In the genomic region with DNA sequence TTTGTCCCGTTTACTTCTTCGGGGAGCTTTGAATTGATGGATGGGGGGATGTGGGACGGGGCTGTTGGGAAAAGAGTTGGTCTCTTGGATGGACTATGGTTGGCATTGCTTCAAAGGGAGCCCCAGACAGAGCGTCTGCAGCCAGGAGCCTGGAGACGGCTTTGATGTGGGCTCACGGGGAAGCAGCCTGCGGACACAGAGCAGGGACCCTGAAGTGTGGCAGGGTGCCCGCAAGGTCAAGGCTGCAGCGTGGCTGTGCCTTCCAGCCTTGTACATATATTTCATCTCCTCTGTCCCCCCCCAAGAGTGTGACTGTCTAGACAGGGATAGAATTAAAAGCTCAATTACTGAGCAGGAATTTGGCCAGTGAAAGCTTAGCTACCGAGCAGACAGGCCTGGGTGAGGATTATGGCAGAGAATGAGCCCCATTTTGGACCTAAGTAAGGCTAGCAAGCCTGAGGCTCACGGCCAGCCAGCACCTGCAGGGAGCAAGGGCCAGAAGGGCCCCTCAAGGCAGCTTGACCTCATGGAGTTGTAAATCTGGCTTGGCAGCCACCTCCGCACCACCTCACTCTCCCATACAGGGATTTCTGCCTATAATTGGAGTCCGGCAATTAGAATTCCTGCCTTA, we compare ENCODE assay signal across 14 mouse cellular contexts. TPM values are rescaled to one million over a fixed set of nuclear protein-coding genes. Genes with fewer than 3 reads are reported as not detected.
DNase-seq lines count a peak whose midpoint lies in the region; ATAC-seq and TF ChIP-seq lines count a peak whose summit lies in the region.
"Had no signal": no experiment of that assay in that cellular context is flagged by ENCODE, and none has a peak within 500 bp of the region (broad histone marks: within the 10 kb centered on the region; RNA-seq: fewer than 3 reads in every experiment).

No protein-coding gene starts in this region.

- TF ChIP-seq CTCF in layer of hippocampus, adult 2 months (conservative IDR thresholded peaks at IDR 0.05) = no peak

- DNase-seq in cerebellum, postnatal 25 days = peak; percentile 49 to 52
- DNase-seq in cerebellum, adult 18-20 months = no peak
- no peak for DNase-seq in layer of hippocampus, adult 2 months (ENCODE audit: low spot score in 2 of 2)
- no peak for DNase-seq in layer of hippocampus, postnatal 25 days (ENCODE audit: extremely low spot score in 1 of 2, low spot score in 1 of 2)
- peak; percentile 80 for DNase-seq in adrenal gland, adult 2 months
- DNase-seq in ovary, postnatal 10 days (ENCODE audit: low spot score) = no peak
- DNase-seq: cerebellum, adult 11 months; heart, postnatal 14 days had no signal

- H3K4me1 ChIP-seq in forebrain, embryonic 16.5 days (replicated peaks; ENCODE audit: control insufficient read depth, insufficient read depth, low read length) = peaks cover 28% of the 10 kb centered on the region

- 34% methylated on average over 13 of the region's 13 CpGs for WGBS in forebrain, embryonic 16.5 days

- peak; percentile 76 for ATAC-seq in forebrain, embryonic 16.5 days
- ATAC-seq in frontal cortex, adult (ENCODE audit: low TSS enrichment) = no peak
- ATAC-seq: lung, postnatal 0 days had no signal

- no peak overlapping the region for H3K4me2 ChIP-seq in forebrain, embryonic 16.5 days (ENCODE audit: low read length)
- H3K4me2 ChIP-seq: neural tube, embryonic 15.5 days had no signal

- H3K27me3 ChIP-seq in forebrain, embryonic 16.5 days (replicated peaks; ENCODE audit: control insufficient read depth, insufficient read depth, low read length) = no peaks in the 10 kb centered on the region
- H3K27me3 ChIP-seq: neural tube, embryonic 15.5 days had no signal

- H3K36me3 ChIP-seq in forebrain, embryonic 16.5 days (ENCODE audit: control insufficient read depth, insufficient read depth) = no peaks in the 10 kb centered on the region
- H3K36me3 ChIP-seq: neural tube, embryonic 15.5 days had no signal

- no peak overlapping the region for H3K4me3 ChIP-seq in layer of hippocampus, adult 2 months
- no peak overlapping the region for H3K4me3 ChIP-seq in forebrain, embryonic 16.5 days (replicated peaks; ENCODE audit: low read length)
- H3K4me3 ChIP-seq: neural tube, embryonic 15.5 days had no signal

- H3K9me3 ChIP-seq in forebrain, embryonic 16.5 days (ENCODE audit: control insufficient read depth, low read length) = no peaks in the 10 kb centered on the region
- H3K9me3 ChIP-seq: neural tube, embryonic 15.5 days had no signal

- H3K27ac ChIP-seq in layer of hippocampus, adult 2 months = peak overlapping the region; percentile 9; the same call in 1 of the 2 replicates
- no peak overlapping the region for H3K27ac ChIP-seq in forebrain, embryonic 16.5 days (ENCODE audit: low read length)
- H3K27ac ChIP-seq: neural tube, embryonic 15.5 days had no signal

- no peak overlapping the region for H3K9ac ChIP-seq in forebrain, embryonic 16.5 days (replicated peaks; ENCODE audit: low read depth, low read length)
- H3K9ac ChIP-seq: neural tube, embryonic 15.5 days had no signal

RNA-seq across cellular contexts. Expression of a gene that starts 40.5 kb away (rescaled TPM):
- 100 to 1,000 TPM; 239 to 255 TPM for total RNA-seq in layer of hippocampus, adult 2 months (2021)
- 100 to 1,000 TPM; 214 to 291 TPM for total RNA-seq in layer of hippocampus, postnatal 25 days (2021)
- total RNA-seq in adrenal gland, adult 2 months (2021) = 10 to 100 TPM; 34.5 to 87.0 TPM
- polyA plus RNA-seq in adrenal gland, adult 2 months (2012; rRNA removed) = 90.6 and 134 TPM in 2 replicates
- 20.4 and 27.9 TPM in 2 replicates for polyA plus RNA-seq in forebrain, embryonic 16.5 days (2015; fragmentation: Nextera tagmentation; extraction: Ambion mirVana)

RNA-seq across cellular contexts. Expression of a gene that starts 55.4 kb away (rescaled TPM):
- not detected for total RNA-seq in layer of hippocampus, adult 2 months (2021)
- total RNA-seq in layer of hippocampus, postnatal 25 days (2021) = not detected
- under 1 TPM in 1 of 2 experiments, not detected in 1; 0.03 TPM for total RNA-seq in adrenal gland, adult 2 months (2021)
- 0.08 TPM in 1 of 2 replicates, not detected in the other for polyA plus RNA-seq in adrenal gland, adult 2 months (2012; rRNA removed)
- not detected in 2 replicates for polyA plus RNA-seq in forebrain, embryonic 16.5 days (2015; fragmentation: Nextera tagmentation; extraction: Ambion mirVana)
- total RNA-seq: layer of hippocampus, adult 18-20 months had no signal
- polyA plus RNA-seq: C2C12; lung, postnatal 0 days; neural tube, embryonic 15.5 days had no signal

Comparison
In these comparisons a context has a peak if more than half of its experiments do, and no peak if none do; other contexts are left out.
1. DNase-seq: peak in cerebellum, postnatal 25 days (2 of 2) and adrenal gland, adult 2 months (single experiment); none in cerebellum, adult 18-20 months (0 of 2), layer of hippocampus, adult 2 months (0 of 2), layer of hippocampus, postnatal 25 days (0 of 2) and ovary, postnatal 10 days (single experiment).